Mouse (Mus musculus) megakaryocyte, embryonic 14.5 days (primary cell): Measurements from ENCODE around the gene Cntrl.

ENCODE experiments used
- FLI1 ChIP-seq: IDR thresholded peaks from 2 replicates; pipeline ENCODE4 v1.6.1; 2012; ENCODE audit warnings: low read length, inconsistent platforms, mixed read lengths
- GATA1 ChIP-seq: IDR thresholded peaks from 3 replicates; pipeline ENCODE4 v1.6.1; 2012; ENCODE audit warnings: mixed read lengths, low read length, inconsistent platforms, borderline replicate concordance

DNA sequence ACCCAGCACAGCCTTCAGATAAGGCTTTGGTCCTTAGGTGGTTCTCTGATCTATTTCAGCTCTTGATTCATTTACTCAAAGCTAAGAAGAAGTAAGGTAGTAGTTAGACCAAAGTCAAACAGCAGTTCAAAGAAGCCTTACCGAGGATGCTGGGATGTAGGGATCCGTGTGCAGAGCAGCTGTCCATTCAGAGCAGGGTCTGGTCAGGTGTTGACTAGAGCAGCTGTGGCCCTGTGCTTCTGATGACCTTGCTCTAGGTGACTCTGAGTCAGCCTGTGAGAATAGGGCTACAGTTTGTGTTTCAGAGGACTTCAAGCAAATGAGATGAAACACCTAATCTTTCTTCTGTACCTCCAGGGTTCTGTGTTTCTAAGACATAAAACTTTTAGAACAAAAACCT, 60.2 kb downstream of the Cntrl start:
- no peak for TF ChIP-seq GATA1
- TF ChIP-seq FLI1 = no peak
